Mouse (Mus musculus) embryonic facial prominence, embryonic 15.5 days (tissue): ENCODE measurements around the gene Wfdc5. TPM values are rescaled to one million over a fixed set of nuclear protein-coding genes. Genes with fewer than 3 reads are reported as not detected.
A peak's percentile ranks its signal among the peaks of the same experiment; 100 is the strongest.

Source experiments
- ATAC-seq: fragments of 200-750 bp; cut with Nextera tagmentation; 2 replicates; pipeline ENCODE4 v1.8.0; 2017; ENCODE audit warnings: low read depth, moderate TSS enrichment; ENCODE audit not compliant: insufficient number of reproducible peaks, low FRiP score, low TSS enrichment
- H3K27ac ChIP-seq: fragments of 300-500 bp; sonication (generic); replicated peaks from 2 replicates; pipeline ENCODE4 v1.5.1; 2015; ENCODE audit warnings: mild to moderate bottlenecking, inconsistent platforms
- H3K27me3 ChIP-seq: fragments of 300-500 bp; sonication (generic); 2 replicates; pipeline ENCODE4 v1.6.1; 2015; ENCODE audit warnings: inconsistent platforms
- H3K36me3 ChIP-seq: fragments of 300-500 bp; sonication (generic); 2 replicates; pipeline ENCODE4 v1.6.1; 2015; ENCODE audit warnings: mild to moderate bottlenecking, inconsistent platforms
- H3K4me1 ChIP-seq: fragments of 300-500 bp; sonication (generic); 2 replicates; pipeline ENCODE4 v1.6.1; 2015; ENCODE audit warnings: inconsistent platforms
- H3K4me2 ChIP-seq: fragments of 300-500 bp; sonication (generic); replicated peaks from 2 replicates; pipeline ENCODE4 v1.6.1; 2015; ENCODE audit warnings: mild to moderate bottlenecking, inconsistent platforms
- H3K4me3 ChIP-seq: fragments of 300-500 bp; sonication (generic); replicated peaks from 2 replicates; pipeline ENCODE4 v1.5.1; 2015; ENCODE audit warnings: mild to moderate bottlenecking, inconsistent platforms
- H3K9ac ChIP-seq: fragments of 300-500 bp; sonication (generic); 2 replicates; pipeline ENCODE4 v1.6.1; 2015; ENCODE audit warnings: inconsistent platforms
- H3K9me3 ChIP-seq: fragments of 300-500 bp; sonication (generic); replicated peaks from 2 replicates; pipeline ENCODE4 v1.6.1; 2016; ENCODE audit warnings: inconsistent platforms
- WGBS: fragments of 180-500 bp; shearing (Covaris S2); methylation state at CpG from one replicate; pipeline ENCODE4 v1.1.7; 2015; 5-methylcytosine and 5-hydroxymethylcytosine counted together
- polyA plus RNA-seq: library from polyadenylated mRNA; unstranded; fragments of >200 nt; fragmentation: Nextera tagmentation; extraction: Ambion mirVana; gene quantifications from 2 replicates; pipeline ENCODE4 v1.2.1, GENCODE M21; 2015

Wfdc5 gene
- polyA plus RNA-seq, 1 experiment from 2014 or later, result 6.1 TPM

- no peaks in the 10 kb centered on the region for H3K9me3 ChIP-seq
- no peak overlapping the region for H3K4me3 ChIP-seq
- peaks cover 16% of the 10 kb centered on the region for H3K36me3 ChIP-seq
- WGBS, result 29% methylated on average over 14 of the region's 14 CpGs
- peaks cover 14% of the 10 kb centered on the region for H3K4me1 ChIP-seq
- H3K27me3 ChIP-seq, result no peaks in the 10 kb centered on the region
- peak; percentile 78 for ATAC-seq
- H3K9ac ChIP-seq, result no peak overlapping the region
- H3K27ac ChIP-seq, result peak overlapping the region; percentile 66
- no peak overlapping the region for H3K4me2 ChIP-seq
These were observed 32.3 kb downstream of the Wfdc5 start for GRCm38 (mm10) chr2:164150086-164150760.

GRCm38 (mm10) chr2:164146556-164146955, 36.0 kb downstream of the Wfdc5 start:
- H3K27me3 ChIP-seq, result no peaks in the 10 kb centered on the region
- WGBS, result 94% methylated on average over 12 of the region's 12 CpGs
- H3K4me3 ChIP-seq, result no peak overlapping the region
- H3K36me3 ChIP-seq, result peaks cover 6% of the 10 kb centered on the region; the same call in 1 of the 2 replicates
- no peak for ATAC-seq
- no peak overlapping the region for H3K27ac ChIP-seq
- peaks cover 30% of the 10 kb centered on the region for H3K4me1 ChIP-seq
- no peak overlapping the region for H3K4me2 ChIP-seq
- H3K9ac ChIP-seq, result no peak overlapping the region
- no peaks in the 10 kb centered on the region for H3K9me3 ChIP-seq

- Histone ChIP-seq H3K27me3 (no peaks in the 10 kb centered on the region), H3K4me2 (no peak overlapping the region), H3K4me3 (no peak overlapping the region), H3K4me1 (0 out of 2 replicates have a peak, but pooled peaks cover 20% of the 10 kb centered on the region), H3K27ac (no peak overlapping the region), H3K36me3 (0 out of 2 replicates have a peak, but pooled peaks cover 4% of the 10 kb centered on the region), H3K9ac (no peak overlapping the region), H3K9me3 (no peaks in the 10 kb centered on the region)
- WGBS, result 84% methylated on average over 10 of the region's 10 CpGs
- ATAC-seq, result no peak
These were observed 38.0 kb downstream of the Wfdc5 start for GRCm38 (mm10) chr2:164144541-164144940.

GRCm38 (mm10) chr2:164144025-164144424, 38.5 kb downstream of the Wfdc5 start:
- Histone ChIP-seq H3K27me3 (no peaks in the 10 kb centered on the region), H3K4me1 (0 out of 2 replicates have a peak, but pooled peaks cover 20% of the 10 kb centered on the region), H3K9ac (no peak overlapping the region), H3K4me3 (no peak overlapping the region), H3K36me3 (0 out of 2 replicates have a peak, but pooled peaks cover 4% of the 10 kb centered on the region), H3K4me2 (no peak overlapping the region), H3K9me3 (no peaks in the 10 kb centered on the region), H3K27ac (no peak overlapping the region)
- ATAC-seq, result no peak
- 75% methylated on average over 6 of the region's 6 CpGs for WGBS

GRCm38 (mm10) chr2:164142021-164142420, 40.5 kb downstream of the Wfdc5 start:
- Histone ChIP-seq H3K9me3 (no peaks in the 10 kb centered on the region), H3K27me3 (no peaks in the 10 kb centered on the region), H3K4me3 (no peak overlapping the region), H3K4me1 (peaks cover 34% of the 10 kb centered on the region), H3K4me2 (no peak overlapping the region), H3K9ac (no peak overlapping the region), H3K36me3 (0 out of 2 replicates have a peak, but pooled peaks cover 4% of the 10 kb centered on the region), H3K27ac (peak overlapping the region; percentile 80)
- 24% methylated on average over 10 of the region's 10 CpGs for WGBS
- 0 out of 2 replicates have a peak, but pooled peaks have one; percentile 31 for ATAC-seq

- Histone ChIP-seq H3K27me3 (no peaks in the 10 kb centered on the region), H3K9ac (no peak overlapping the region), H3K27ac (peak overlapping the region; percentile 52), H3K36me3 (no peaks in the 10 kb centered on the region), H3K9me3 (no peaks in the 10 kb centered on the region), H3K4me3 (no peak overlapping the region), H3K4me1 (peaks cover 35% of the 10 kb centered on the region), H3K4me2 (no peak overlapping the region)
- 48% methylated on average over 6 of the region's 6 CpGs for WGBS
- ATAC-seq, result no peak
These were observed 44.8 kb downstream of the Wfdc5 start for GRCm38 (mm10) chr2:164137754-164138153.

- WGBS, result 45% methylated on average over 2 of the region's 2 CpGs
- H3K4me3 ChIP-seq, result no peak overlapping the region
- no peaks in the 10 kb centered on the region for H3K36me3 ChIP-seq
- ATAC-seq, result no peak
- peaks cover 24% of the 10 kb centered on the region for H3K4me1 ChIP-seq
- no peaks in the 10 kb centered on the region for H3K27me3 ChIP-seq
- no peaks in the 10 kb centered on the region for H3K9me3 ChIP-seq
- no peak overlapping the region for H3K9ac ChIP-seq
- H3K4me2 ChIP-seq, result no peak overlapping the region
- no peak overlapping the region for H3K27ac ChIP-seq
These were observed 46.1 kb downstream of the Wfdc5 start for GRCm38 (mm10) chr2:164136393-164136792.

- no peak overlapping the region for H3K4me3 ChIP-seq
- H3K4me1 ChIP-seq, result peaks cover 21% of the 10 kb centered on the region
- no peaks in the 10 kb centered on the region for H3K9me3 ChIP-seq
- H3K4me2 ChIP-seq, result no peak overlapping the region
- no peak for ATAC-seq
- H3K9ac ChIP-seq, result no peak overlapping the region
- no peak overlapping the region for H3K27ac ChIP-seq
- 71% methylated on average over 1 of the region's 1 CpGs for WGBS
- H3K27me3 ChIP-seq, result no peaks in the 10 kb centered on the region
- H3K36me3 ChIP-seq, result no peaks in the 10 kb centered on the region
These were observed 47.2 kb downstream of the Wfdc5 start for GRCm38 (mm10) chr2:164135367-164135766.

GRCm38 (mm10) chr2:164134563-164134962, 48.0 kb downstream of the Wfdc5 start:
- no peaks in the 10 kb centered on the region for H3K27me3 ChIP-seq
- H3K4me3 ChIP-seq, result no peak overlapping the region
- peaks cover 21% of the 10 kb centered on the region for H3K4me1 ChIP-seq
- H3K4me2 ChIP-seq, result no peak overlapping the region
- no peak overlapping the region for H3K9ac ChIP-seq
- no peak overlapping the region for H3K27ac ChIP-seq
- ATAC-seq, result no peak
- H3K36me3 ChIP-seq, result no peaks in the 10 kb centered on the region
- H3K9me3 ChIP-seq, result no peaks in the 10 kb centered on the region
- 49% methylated on average over 6 of the region's 6 CpGs for WGBS

- H3K4me2 ChIP-seq, result no peak overlapping the region
- ATAC-seq, result no peak
- 81% methylated on average over 1 of the region's 1 CpGs for WGBS
- H3K4me1 ChIP-seq, result peaks cover 8% of the 10 kb centered on the region; the same call in 1 of the 2 replicates
- no peak overlapping the region for H3K27ac ChIP-seq
- no peaks in the 10 kb centered on the region for H3K27me3 ChIP-seq
- H3K4me3 ChIP-seq, result no peak overlapping the region
- no peaks in the 10 kb centered on the region for H3K36me3 ChIP-seq
- H3K9ac ChIP-seq, result no peak overlapping the region
- no peaks in the 10 kb centered on the region for H3K9me3 ChIP-seq
These were observed 51.0 kb downstream of the Wfdc5 start for GRCm38 (mm10) chr2:164131586-164131985.

- Histone ChIP-seq H3K4me1 (peaks cover 9% of the 10 kb centered on the region; the same call in 1 of the 2 replicates), H3K4me2 (no peak overlapping the region), H3K4me3 (no peak overlapping the region), H3K9me3 (no peaks in the 10 kb centered on the region), H3K27ac (no peak overlapping the region), H3K36me3 (no peaks in the 10 kb centered on the region), H3K9ac (no peak overlapping the region), H3K27me3 (no peaks in the 10 kb centered on the region)
- 88% methylated on average over 12 of the region's 12 CpGs for WGBS
- ATAC-seq, result no peak
These were observed 53.7 kb downstream of the Wfdc5 start for GRCm38 (mm10) chr2:164128576-164129411.
